Mouse (Mus musculus) megakaryocyte, embryonic 14.5 days (primary cell): ENCODE measurements at regions not wholly inside any gene's neighbourhood (a gene's known extent, or its start where the extent isn't known, plus 50 kb on each side); places are given as distances from the start of the nearest gene placed in this dataset.

Source experiments
- FLI1 ChIP-seq: IDR thresholded peaks from 2 replicates; pipeline ENCODE4 v1.6.1; 2012; ENCODE audit warnings: low read length, inconsistent platforms, mixed read lengths
- GATA1 ChIP-seq: IDR thresholded peaks from 3 replicates; pipeline ENCODE4 v1.6.1; 2012; ENCODE audit warnings: mixed read lengths, low read length, inconsistent platforms, borderline replicate concordance

GRCm38 (mm10) chr10:98701285-98701684 is 212.9 kb upstream of the Atp2b1 start:
- TF ChIP-seq FLI1, result no peak
- no peak for TF ChIP-seq GATA1
